Mouse (Mus musculus) G1E (cell line): ENCODE data around the gene Gm17617.
A peak's percentile ranks its signal among the peaks of the same experiment; 100 is the strongest.

Experiments used
- CTCF ChIP-seq: IDR thresholded peaks from 2 replicates; pipeline ENCODE4 v1.5.1; 2012; ENCODE audit warnings: low read depth, low read length, inconsistent platforms, mixed read lengths
- GATA1 ChIP-seq: IDR thresholded peaks from 2 replicates; pipeline ENCODE4 v1.6.1; 2012; ENCODE audit warnings: borderline replicate concordance, low read length, inconsistent platforms, mixed read lengths
- POLR2AphosphoS5 ChIP-seq: IDR thresholded peaks from 2 replicates; pipeline ENCODE4 v1.6.1; 2012; ENCODE audit warnings: low read depth, low read length, inconsistent platforms; ENCODE audit not compliant: insufficient replicate concordance

- no peak for TF ChIP-seq GATA1
- TF ChIP-seq CTCF: peak; percentile 81
- TF ChIP-seq POLR2AphosphoS5: no peak
Measured at GRCm38 (mm10) chr13:55178556-55178955, 45.2 kb upstream of the Gm17617 start.
